Mouse (Mus musculus): ENCODE measurements around the gene Tra2a. TPM values are rescaled to one million over a fixed set of nuclear protein-coding genes. Genes with fewer than 3 reads are reported as not detected.
"Not testable (repeated sequence)": the region's sequence is repeated elsewhere in the genome, so short reads cannot be mapped to it uniquely, and the experiment has no call there.

The Tra2a gene
- polyA plus RNA-seq, 1 experiment = 26.5 TPM

DNA sequence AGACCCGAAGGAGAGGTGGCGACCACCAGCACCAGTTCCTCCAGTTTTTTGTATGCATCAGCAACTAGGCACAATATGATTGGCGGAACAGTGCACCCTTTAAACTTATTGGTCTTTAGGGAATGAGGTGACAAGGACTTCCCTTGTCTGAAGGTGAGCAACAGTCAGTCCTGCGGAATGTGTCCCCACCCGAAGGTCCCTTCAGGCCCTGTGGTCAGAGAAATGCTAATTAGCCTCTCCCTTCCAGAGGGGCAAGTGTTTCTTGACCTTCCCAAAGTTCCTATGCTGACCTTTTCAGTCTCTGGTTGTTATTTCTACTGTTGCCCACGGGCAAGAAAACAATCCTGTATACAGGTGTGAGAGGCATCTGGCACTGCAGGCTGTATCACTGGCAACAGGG is 8.0 kb upstream of the Tra2a start:
- H3K36me3 ChIP-seq (ENCODE audit: control insufficient read depth, insufficient read depth) = no peaks in the 10 kb centered on the region
- H3K4me3 ChIP-seq = no peak overlapping the region
- H3K4me2 ChIP-seq (ENCODE audit: low read depth) = no peak overlapping the region
- H3K27me3 ChIP-seq (ENCODE audit: control insufficient read depth, insufficient read depth, insufficient read length) = no peaks in the 10 kb centered on the region
- TF ChIP-seq POLR2AphosphoS2 (IDR thresholded peaks at IDR 0.05; ENCODE audit: insufficient read length, low read depth) = no peak
- no peak for TF ChIP-seq MYOD1 (IDR thresholded peaks at IDR 0.05; ENCODE audit: control insufficient read depth in 1 of 3, insufficient read length in 2 of 3, low read depth in 2 of 3)
- TF ChIP-seq SRF (IDR thresholded peaks at IDR 0.05; ENCODE audit: control insufficient read depth, insufficient read length, low read depth) = no peak
- no peak for TF ChIP-seq TCF3 (IDR thresholded peaks at IDR 0.05; ENCODE audit: insufficient read length, low read depth)
- H3K79me2 ChIP-seq (ENCODE audit: control insufficient read depth, insufficient read depth) = no peaks in the 10 kb centered on the region
- no peak overlapping the region for H3ac ChIP-seq (ENCODE audit: control insufficient read depth, insufficient read length)

DNA sequence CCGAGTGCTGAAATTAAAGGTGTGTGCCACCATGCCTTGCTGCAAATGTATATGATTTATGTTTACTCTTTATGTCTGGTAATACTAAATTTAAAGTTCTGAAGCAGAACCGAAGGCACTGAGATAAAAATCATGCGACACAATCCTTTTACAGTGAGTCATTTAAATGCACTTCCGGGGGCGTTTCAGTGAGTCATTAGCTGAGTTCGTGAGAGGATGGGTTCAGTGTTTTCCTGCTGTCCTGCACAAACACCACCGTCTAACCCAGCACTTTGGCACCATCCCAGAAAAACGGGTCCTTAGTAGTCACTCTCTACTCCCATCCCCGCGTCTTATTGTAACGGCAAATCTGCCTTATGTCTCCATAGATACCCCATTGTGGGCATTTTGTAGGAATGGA is 6.1 kb upstream of the Tra2a start:
- no peaks in the 10 kb centered on the region for H3K36me3 ChIP-seq (ENCODE audit: control insufficient read depth, insufficient read depth)
- TF ChIP-seq E2F4 (IDR thresholded peaks at IDR 0.05; ENCODE audit: insufficient read depth) = no peak
- no peak for TF ChIP-seq POLR2A (IDR thresholded peaks at IDR 0.05; ENCODE audit: insufficient read length, low read depth)
- TF ChIP-seq POLR2AphosphoS2 (IDR thresholded peaks at IDR 0.05; ENCODE audit: insufficient read length, low read depth) = no peak
- no peak for TF ChIP-seq TCF3 (IDR thresholded peaks at IDR 0.05; ENCODE audit: insufficient read length, low read depth)
- TF ChIP-seq MAX (IDR thresholded peaks at IDR 0.05; ENCODE audit: low read depth) = no peak
- no peak for TF ChIP-seq USF1 (IDR thresholded peaks at IDR 0.05; ENCODE audit: low read depth)
- TF ChIP-seq SRF (IDR thresholded peaks at IDR 0.05; ENCODE audit: control insufficient read depth, insufficient read length, low read depth) = no peak
- no peak for TF ChIP-seq TCF12 (IDR thresholded peaks at IDR 0.05; ENCODE audit: insufficient read depth, poor library complexity, severe bottlenecking)
- TF ChIP-seq REST (IDR thresholded peaks at IDR 0.05; ENCODE audit: insufficient read depth, insufficient read length) = no peak
- no peak for TF ChIP-seq CEBPB (IDR thresholded peaks at IDR 0.05; ENCODE audit: insufficient read depth, poor library complexity, severe bottlenecking)
- TF ChIP-seq MYOD1 (IDR thresholded peaks at IDR 0.05; ENCODE audit: control insufficient read depth in 1 of 3, insufficient read length in 2 of 3, low read depth in 2 of 3) = no peak
- TF ChIP-seq MYOG (IDR thresholded peaks at IDR 0.05; ENCODE audit: control insufficient read depth in 1 of 3, insufficient read depth in 1 of 3, insufficient read length in 2 of 3, low read depth in 2 of 3) = no peak
- no peak overlapping the region for H3K4me3 ChIP-seq
- no peaks in the 10 kb centered on the region for H3K27me3 ChIP-seq (ENCODE audit: control insufficient read depth, insufficient read depth, insufficient read length)
- H3ac ChIP-seq (ENCODE audit: control insufficient read depth, insufficient read length) = no peak overlapping the region
- no peaks in the 10 kb centered on the region for H3K79me2 ChIP-seq (ENCODE audit: control insufficient read depth, insufficient read depth)
- peak overlapping the region; percentile 34 for H3K4me2 ChIP-seq (ENCODE audit: low read depth)

DNA sequence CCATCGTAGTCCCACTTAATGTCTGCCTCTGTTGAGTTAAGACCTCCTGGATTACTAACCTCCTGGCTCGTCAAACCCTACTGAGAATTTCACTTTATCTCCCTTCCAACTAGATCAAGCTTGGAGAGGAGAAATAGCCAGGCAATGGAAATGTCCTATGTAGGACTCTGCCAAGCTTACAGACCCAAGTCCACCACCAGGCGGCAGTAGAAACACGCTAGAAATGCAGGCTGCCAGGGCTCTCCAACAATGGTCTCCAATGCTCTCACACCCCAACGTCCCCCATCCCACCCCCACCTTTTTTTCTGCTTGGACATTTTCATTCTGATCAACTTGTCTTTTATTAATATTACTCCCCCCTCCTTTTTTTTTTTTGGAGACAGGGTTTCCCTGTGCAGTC is 5.4 kb upstream of the Tra2a start:
- H3K79me2 ChIP-seq (ENCODE audit: control insufficient read depth, insufficient read depth) = no peaks in the 10 kb centered on the region
- no peak overlapping the region for H3ac ChIP-seq (ENCODE audit: control insufficient read depth, insufficient read length)
- H3K36me3 ChIP-seq (ENCODE audit: control insufficient read depth, insufficient read depth) = no peaks in the 10 kb centered on the region
- no peak overlapping the region for H3K4me2 ChIP-seq (ENCODE audit: low read depth)
- TF ChIP-seq MYOD1 (IDR thresholded peaks at IDR 0.05; ENCODE audit: control insufficient read depth in 1 of 3, insufficient read length in 2 of 3, low read depth in 2 of 3) (no peak), USF1 (IDR thresholded peaks at IDR 0.05; ENCODE audit: low read depth) (no peak), MAX (IDR thresholded peaks at IDR 0.05; ENCODE audit: low read depth) (no peak), CEBPB (IDR thresholded peaks at IDR 0.05; ENCODE audit: insufficient read depth, poor library complexity, severe bottlenecking) (no peak), POLR2A (IDR thresholded peaks at IDR 0.05; ENCODE audit: insufficient read length, low read depth) (no peak), TCF3 (IDR thresholded peaks at IDR 0.05; ENCODE audit: insufficient read length, low read depth) (no peak), TCF12 (IDR thresholded peaks at IDR 0.05; ENCODE audit: insufficient read depth, poor library complexity, severe bottlenecking) (no peak), POLR2AphosphoS2 (IDR thresholded peaks at IDR 0.05; ENCODE audit: insufficient read length, low read depth) (no peak), SRF (IDR thresholded peaks at IDR 0.05; ENCODE audit: control insufficient read depth, insufficient read length, low read depth) (no peak), MYOG (IDR thresholded peaks at IDR 0.05; ENCODE audit: control insufficient read depth in 1 of 3, insufficient read depth in 1 of 3, insufficient read length in 2 of 3, low read depth in 2 of 3) (no peak), E2F4 (IDR thresholded peaks at IDR 0.05; ENCODE audit: insufficient read depth) (no peak), REST (IDR thresholded peaks at IDR 0.05; ENCODE audit: insufficient read depth, insufficient read length) (no peak)
- H3K27me3 ChIP-seq (ENCODE audit: control insufficient read depth, insufficient read depth, insufficient read length) = no peaks in the 10 kb centered on the region
- no peak overlapping the region for H3K4me3 ChIP-seq

DNA sequence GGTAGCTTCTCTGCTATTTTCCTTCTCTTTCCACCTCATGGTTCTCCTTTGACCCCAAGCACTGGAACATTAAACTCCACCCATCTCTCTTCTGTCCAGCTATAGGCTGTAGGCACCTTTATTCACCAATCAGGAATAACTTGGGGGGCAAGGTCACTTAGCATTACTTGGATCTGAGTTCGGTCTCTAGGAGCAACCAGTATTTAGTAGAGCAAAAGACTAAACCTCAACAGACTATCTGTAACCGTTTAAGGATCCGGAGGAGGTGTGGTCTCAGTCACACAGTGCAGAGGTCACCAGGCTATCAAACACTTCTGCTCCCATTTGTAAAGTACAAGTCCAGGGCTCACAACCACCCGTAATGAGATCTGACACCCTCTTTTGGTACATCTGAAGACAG is 3.9 kb upstream of the Tra2a start:
- Histone ChIP-seq H3K36me3 (ENCODE audit: control insufficient read depth, insufficient read depth) (no peaks in the 10 kb centered on the region), H3K27me3 (ENCODE audit: control insufficient read depth, insufficient read depth, insufficient read length) (no peaks in the 10 kb centered on the region), H3K4me3 (no peak overlapping the region), H3K4me2 (ENCODE audit: low read depth) (no peak overlapping the region), H3ac (ENCODE audit: control insufficient read depth, insufficient read length) (no peak overlapping the region), H3K79me2 (ENCODE audit: control insufficient read depth, insufficient read depth) (peaks cover 8% of the 10 kb centered on the region)
- TF ChIP-seq E2F4 (IDR thresholded peaks at IDR 0.05; ENCODE audit: insufficient read depth) (no peak), TCF3 (IDR thresholded peaks at IDR 0.05; ENCODE audit: insufficient read length, low read depth) (no peak), MYOD1 (IDR thresholded peaks at IDR 0.05; ENCODE audit: control insufficient read depth in 1 of 3, insufficient read length in 2 of 3, low read depth in 2 of 3) (no peak), TCF12 (IDR thresholded peaks at IDR 0.05; ENCODE audit: insufficient read depth, poor library complexity, severe bottlenecking) (no peak), POLR2AphosphoS2 (IDR thresholded peaks at IDR 0.05; ENCODE audit: insufficient read length, low read depth) (no peak), POLR2A (IDR thresholded peaks at IDR 0.05; ENCODE audit: insufficient read length, low read depth) (no peak)

DNA sequence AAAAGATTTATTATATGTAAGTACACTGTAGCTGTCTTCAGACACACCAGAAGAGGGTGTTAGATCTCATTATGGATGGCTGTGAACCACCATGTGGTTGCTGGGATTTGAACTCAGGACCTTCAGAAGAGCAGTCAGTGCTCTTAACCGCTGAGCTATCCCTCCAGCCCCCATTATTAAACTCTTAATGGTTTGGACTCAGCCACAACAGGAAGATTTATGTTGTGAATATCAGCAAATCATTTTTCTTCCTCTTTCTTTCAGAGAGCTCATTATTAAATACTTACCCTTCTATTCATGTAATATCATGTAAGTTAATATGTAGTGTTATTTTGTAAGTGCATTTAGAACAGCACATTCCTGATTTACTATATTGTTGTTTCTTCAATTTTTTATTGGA is 1.4 kb upstream of the Tra2a start:
- peaks cover 33% of the 10 kb centered on the region for H3K79me2 ChIP-seq (ENCODE audit: control insufficient read depth, insufficient read depth)
- H3K4me2 ChIP-seq (ENCODE audit: low read depth); H3K4me3 ChIP-seq; H3K27me3 ChIP-seq (ENCODE audit: control insufficient read depth, insufficient read depth, insufficient read length); H3K36me3 ChIP-seq (ENCODE audit: control insufficient read depth, insufficient read depth); H3ac ChIP-seq (ENCODE audit: control insufficient read depth, insufficient read length): not testable (repeated sequence)

DNA sequence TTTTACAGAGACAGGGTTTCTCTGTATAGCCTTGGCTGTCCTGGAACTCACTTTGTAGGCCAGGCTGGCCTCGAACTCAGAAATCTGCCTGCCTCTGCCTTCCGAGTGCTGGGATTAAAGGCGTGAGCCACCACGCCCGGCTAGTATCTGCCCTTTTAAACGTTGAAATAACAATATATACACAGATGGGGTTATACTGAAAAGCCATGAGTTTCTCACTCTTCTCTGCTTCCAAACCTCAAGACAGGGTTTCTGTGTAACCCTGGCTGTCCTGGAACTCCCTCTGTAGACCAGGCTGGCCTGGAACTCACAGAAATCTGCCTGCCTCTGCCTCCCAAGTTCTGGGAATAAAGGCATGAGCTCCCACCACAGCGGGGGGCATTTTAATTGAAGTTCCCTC is 613 bp upstream of the Tra2a start:
- H3K4me2 ChIP-seq (ENCODE audit: low read depth) = peak overlapping the region; percentile 75
- H3K27me3 ChIP-seq (ENCODE audit: control insufficient read depth, insufficient read depth, insufficient read length); H3K36me3 ChIP-seq (ENCODE audit: control insufficient read depth, insufficient read depth); H3ac ChIP-seq (ENCODE audit: control insufficient read depth, insufficient read length): not testable (repeated sequence)
- peak overlapping the region; percentile 95 for H3K4me3 ChIP-seq
- H3K79me2 ChIP-seq (ENCODE audit: control insufficient read depth, insufficient read depth) = peaks cover 40% of the 10 kb centered on the region
